Comparison of ENCODE assay signal across 23 mouse cellular contexts in the genomic region with DNA sequence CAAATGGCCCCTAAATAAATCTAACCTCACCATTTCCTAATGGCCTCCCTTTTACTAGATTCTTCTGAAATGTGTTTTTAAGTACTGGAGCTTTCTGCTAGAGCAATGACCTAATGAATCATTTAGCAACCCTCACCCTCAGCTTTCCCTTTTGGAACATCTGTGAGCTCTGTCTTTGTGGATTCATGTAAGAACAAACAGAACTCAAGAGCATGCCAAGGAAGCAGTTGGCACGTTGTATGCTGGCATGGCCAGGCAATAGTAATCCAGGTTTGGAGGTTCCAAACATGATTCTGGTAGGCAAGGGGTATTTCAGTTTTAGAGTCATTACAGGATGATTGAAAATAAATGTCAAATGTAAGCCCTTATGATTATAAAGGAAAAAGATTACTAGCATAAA.
A peak's percentile ranks its signal among the peaks of the same experiment; 100 is the strongest.
DNase-seq lines count a peak whose midpoint lies in the region; ATAC-seq and TF ChIP-seq lines count a peak whose summit lies in the region.
"Had no signal": no experiment of that assay in that cellular context is flagged by ENCODE, and none has a peak within 500 bp of the region (broad histone marks: within the 10 kb centered on the region; RNA-seq: fewer than 3 reads in every experiment).

No protein-coding gene starts in this region.

- H3K9ac ChIP-seq in liver, adult 2 months (ENCODE audit: low read depth, low read length), result no peak overlapping the region
- no peak overlapping the region for H3K9ac ChIP-seq in liver, postnatal 0 days (replicated peaks)
- H3K9ac ChIP-seq: forebrain, postnatal 0 days; heart, embryonic 12.5 days; intestine, embryonic 15.5 days had no signal

- intact Hi-C loops in gastrocnemius, adult 2 months (cut with DNase I), result no loop called here
- intact Hi-C loops in gastrocnemius, postnatal 14 days (cut with DNase I; ENCODE audit: low total_unique reads), result no loop called here
- intact Hi-C loops in left cerebral cortex, postnatal 36 days (cut with DNase I), result no loop called here

- TF ChIP-seq EP300 in liver, postnatal 0 days (IDR thresholded peaks at IDR 0.05; ENCODE audit: low read depth), result no peak

- no peak for TF ChIP-seq CTCF in gastrocnemius, adult 2 months (IDR thresholded peaks at IDR 0.05)
- TF ChIP-seq CTCF in liver, adult 2 months (IDR thresholded peaks at IDR 0.05; ENCODE audit: low read depth, low read length), result no peak
- no peak for TF ChIP-seq CTCF in liver, postnatal 0 days (IDR thresholded peaks at IDR 0.05; ENCODE audit: low read depth)
- no peak for TF ChIP-seq CTCF in brain, embryonic 14.5 days (IDR thresholded peaks at IDR 0.05; ENCODE audit: borderline replicate concordance, extremely low read depth, insufficient read depth, insufficient read length)

- peak; percentile 32 for DNase-seq in gastrocnemius, adult 2 months
- DNase-seq in gastrocnemius, postnatal 14 days, result no peak
- peak; percentile 92 for DNase-seq in liver, adult 2 months (ENCODE audit: extremely low read depth, low read depth, low spot score)
- no peak for DNase-seq in liver, postnatal 0 days
- peak; percentile 38 for DNase-seq in brain, embryonic 14.5 days (ENCODE audit: low read depth)
- DNase-seq in skeletal muscle tissue, adult 2 months (ENCODE audit: low read depth, low spot score), result peak; percentile 16
- DNase-seq in left cerebral cortex, postnatal 36 days (ENCODE audit: low spot score in 2 of 2), result no peak
- DNase-seq: cerebellum, adult 9-11 months; forebrain, postnatal 0 days; heart, adult 18-20 months; heart, postnatal 10 days; kidney, postnatal 4 days; liver; lung, postnatal 10 days; thymus, adult 2 months; thymus, postnatal 4 days had no signal

- no peaks in the 10 kb centered on the region for H3K9me3 ChIP-seq in liver, postnatal 0 days (ENCODE audit: low read length)
- H3K9me3 ChIP-seq: heart, embryonic 12.5 days; hindbrain, embryonic 10.5 days; intestine, embryonic 15.5 days; limb, embryonic 10.5 days had no signal

- 23% methylated on average over 1 of the region's 1 CpGs for WGBS in liver, adult 2 months
- WGBS in liver, postnatal 0 days (ENCODE audit: insufficient replicate concordance), result 79% methylated on average over 1 of the region's 1 CpGs

- H3K36me3 ChIP-seq in liver, adult 2 months (ENCODE audit: control insufficient read depth, insufficient read depth, low read length), result no peaks in the 10 kb centered on the region
- H3K36me3 ChIP-seq in liver, postnatal 0 days (replicated peaks; ENCODE audit: insufficient read depth, low read length), result no peaks in the 10 kb centered on the region
- H3K36me3 ChIP-seq: heart, embryonic 12.5 days; hindbrain, embryonic 10.5 days; intestine, embryonic 15.5 days; limb, embryonic 10.5 days had no signal

- no peak for TF ChIP-seq POLR2A in liver, adult 2 months (IDR thresholded peaks at IDR 0.05; ENCODE audit: extremely low read depth, insufficient read depth, low read length)
- no peak for TF ChIP-seq POLR2A in brain, embryonic 14.5 days (IDR thresholded peaks at IDR 0.05; ENCODE audit: borderline replicate concordance, extremely low read depth, insufficient read depth, insufficient read length, poor library complexity, severe bottlenecking)

- H3K4me2 ChIP-seq in liver, postnatal 0 days (ENCODE audit: low read depth, low read length), result no peak overlapping the region
- H3K4me2 ChIP-seq: heart, embryonic 12.5 days; intestine, embryonic 15.5 days; midbrain, embryonic 11.5 days had no signal

- H3K79me2 ChIP-seq in liver, adult 2 months (ENCODE audit: control insufficient read depth, insufficient read depth, low read length), result no peaks in the 10 kb centered on the region

- no peak overlapping the region for H3K27ac ChIP-seq in gastrocnemius, adult 2 months
- H3K27ac ChIP-seq in liver, adult 2 months (replicated peaks; ENCODE audit: insufficient read depth, low read depth, low read length), result no peak overlapping the region
- H3K27ac ChIP-seq in liver, postnatal 0 days (ENCODE audit: low read depth), result no peak overlapping the region
- H3K27ac ChIP-seq: hindbrain, embryonic 10.5 days; intestine, embryonic 15.5 days; limb, embryonic 10.5 days; stomach, postnatal 0 days had no signal

- no peak for ATAC-seq in liver, postnatal 0 days
- ATAC-seq: forebrain, postnatal 0 days; hindbrain, embryonic 16.5 days; intestine, embryonic 15.5 days had no signal

- peaks cover under 1% of the 10 kb centered on the region; the same call in 1 of the 2 replicates for H3K4me1 ChIP-seq in liver, adult 2 months (ENCODE audit: control insufficient read depth, insufficient read depth, low read length)
- no peaks in the 10 kb centered on the region for H3K4me1 ChIP-seq in liver, postnatal 0 days (ENCODE audit: insufficient read depth)
- H3K4me1 ChIP-seq: intestine, embryonic 15.5 days; limb, embryonic 10.5 days had no signal

- no peak overlapping the region for H3K4me3 ChIP-seq in gastrocnemius, adult 2 months
- H3K4me3 ChIP-seq in liver, adult 2 months (ENCODE audit: insufficient read depth, low read depth, low read length), result no peak overlapping the region
- H3K4me3 ChIP-seq in liver, postnatal 0 days (ENCODE audit: low read depth, low read length), result no peak overlapping the region
- H3K4me3 ChIP-seq: heart, embryonic 12.5 days; hindbrain, embryonic 10.5 days; intestine, embryonic 15.5 days; limb, embryonic 10.5 days had no signal

- H3K27me3 ChIP-seq in liver, adult 2 months (ENCODE audit: control insufficient read depth, insufficient read depth, low read length), result no peaks in the 10 kb centered on the region
- H3K27me3 ChIP-seq in liver, postnatal 0 days (ENCODE audit: insufficient read depth, low read length), result no peaks in the 10 kb centered on the region
- H3K27me3 ChIP-seq: heart, embryonic 12.5 days; intestine, embryonic 15.5 days had no signal

Comparison
In these comparisons a context has a peak if more than half of its experiments do, and no peak if none do; other contexts are left out.
1. DNase-seq: peak in gastrocnemius, adult 2 months (single experiment), liver, adult 2 months (single experiment), brain, embryonic 14.5 days (single experiment) and skeletal muscle tissue, adult 2 months (single experiment); none in gastrocnemius, postnatal 14 days (single experiment), liver, postnatal 0 days (single experiment) and left cerebral cortex, postnatal 36 days (0 of 2).